Mouse (Mus musculus): ENCODE measurements around the gene Nmrk1. TPM values are rescaled to one million over a fixed set of nuclear protein-coding genes. Genes with fewer than 3 reads are reported as not detected.

Gene Nmrk1
- polyA plus RNA-seq, 1 experiment from 2014 or later: 4.5 TPM

DNA sequence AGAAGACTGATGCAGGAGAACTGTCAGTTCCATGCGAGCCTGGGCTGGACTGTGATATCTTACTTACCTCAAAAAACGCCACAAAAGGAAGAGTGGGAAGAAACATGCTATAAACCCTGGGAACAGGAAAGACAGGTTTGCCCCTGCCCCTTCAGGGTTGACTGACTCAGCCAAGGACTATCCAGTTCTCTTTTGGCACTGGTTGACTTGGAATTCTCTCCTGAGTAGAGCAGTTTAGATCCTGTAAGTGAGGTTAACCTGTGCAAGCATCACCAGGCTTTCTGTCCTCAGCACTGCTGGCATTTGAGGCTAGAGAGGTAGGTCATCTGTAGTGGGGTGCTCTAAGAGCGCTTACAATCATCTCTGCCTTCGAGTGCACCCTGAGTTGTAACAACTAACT lies 26.7 kb downstream of the Nmrk1 start:
- no peaks in the 10 kb centered on the region for H3K9me3 ChIP-seq (replicated peaks)
- H3K4me1 ChIP-seq: no peaks in the 10 kb centered on the region
- H3K9ac ChIP-seq: no peak overlapping the region
- no peak for ATAC-seq
- H3K4me2 ChIP-seq: no peak overlapping the region
- no peak overlapping the region for H3K27ac ChIP-seq
- WGBS: 81% methylated on average over 4 of the region's 4 CpGs
- no peak overlapping the region for H3K4me3 ChIP-seq
- H3K27me3 ChIP-seq: no peaks in the 10 kb centered on the region
- H3K36me3 ChIP-seq (ENCODE audit: poor library complexity, severe bottlenecking): no peaks in the 10 kb centered on the region

DNA sequence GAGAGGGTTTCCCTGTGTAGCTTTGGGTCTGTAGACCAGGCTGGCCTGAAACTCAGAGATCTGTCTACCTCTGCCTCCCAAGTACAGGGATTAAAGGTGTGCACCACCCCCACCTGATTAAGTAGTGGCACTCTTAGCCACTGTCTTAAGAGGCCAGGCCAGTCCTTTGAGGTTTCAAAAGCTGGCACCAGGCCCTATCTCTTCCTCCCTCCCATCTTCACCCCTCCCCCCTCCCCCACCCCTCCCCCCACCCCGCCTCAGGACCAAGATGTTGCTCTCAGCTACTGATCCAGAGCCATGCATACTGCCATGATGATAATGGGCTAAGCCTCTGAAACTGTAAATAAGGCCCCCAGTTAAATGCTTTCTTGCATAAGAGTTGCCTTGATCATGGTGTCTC lies 27.6 kb downstream of the Nmrk1 start:
- no peaks in the 10 kb centered on the region for H3K9me3 ChIP-seq (replicated peaks)
- H3K4me2 ChIP-seq: no peak overlapping the region
- no peaks in the 10 kb centered on the region for H3K36me3 ChIP-seq (ENCODE audit: poor library complexity, severe bottlenecking)
- H3K4me3 ChIP-seq: no peak overlapping the region
- H3K27me3 ChIP-seq: no peaks in the 10 kb centered on the region
- no peaks in the 10 kb centered on the region for H3K4me1 ChIP-seq
- no peak overlapping the region for H3K27ac ChIP-seq
- no peak for ATAC-seq
- 50% methylated on average over 1 of the region's 1 CpGs for WGBS
- no peak overlapping the region for H3K9ac ChIP-seq

DNA sequence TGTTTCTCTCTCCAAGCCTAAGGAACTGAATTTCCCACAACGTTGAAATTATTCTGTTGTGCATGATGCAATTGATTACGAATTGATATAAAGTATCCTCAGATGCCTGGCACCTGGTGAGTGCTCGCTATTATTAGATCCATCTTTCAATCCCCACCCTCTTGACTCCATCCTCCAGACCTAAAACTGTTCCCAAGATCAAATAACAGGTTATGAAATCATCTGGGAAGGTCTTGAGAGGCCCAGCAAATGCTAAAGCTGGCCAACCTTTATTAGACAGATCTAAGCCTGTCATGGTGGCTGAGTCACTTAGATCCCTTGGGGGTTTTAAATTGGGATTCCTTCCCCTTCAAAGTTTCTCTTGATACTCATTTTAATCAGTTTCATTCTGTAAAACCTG lies 28.7 kb downstream of the Nmrk1 start:
- ATAC-seq: no peak

DNA sequence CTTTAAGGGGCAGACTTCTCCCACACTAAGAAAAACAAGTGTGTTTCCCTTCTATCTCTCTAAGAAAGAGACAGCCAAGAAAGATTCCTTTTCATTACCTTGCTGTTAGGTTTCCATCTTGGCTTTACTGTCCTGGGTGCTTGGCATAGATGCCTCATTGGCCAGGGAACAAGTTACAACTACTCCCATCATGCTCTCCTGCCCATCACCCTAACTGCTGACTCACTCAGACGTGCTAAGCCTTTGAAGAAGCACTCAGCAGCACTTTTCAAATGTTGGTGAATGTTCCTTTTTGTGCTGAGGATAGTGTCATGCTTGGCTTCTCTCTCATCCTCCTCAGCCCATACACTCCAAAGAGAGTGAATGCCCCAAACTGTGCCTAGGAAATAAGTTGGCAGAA lies 29.9 kb downstream of the Nmrk1 start:
- Histone ChIP-seq H3K36me3 (ENCODE audit: poor library complexity, severe bottlenecking) (no peaks in the 10 kb centered on the region), H3K4me1 (no peaks in the 10 kb centered on the region), H3K9ac (no peak overlapping the region), H3K9me3 (replicated peaks) (no peaks in the 10 kb centered on the region), H3K27me3 (no peaks in the 10 kb centered on the region), H3K4me3 (no peak overlapping the region), H3K27ac (no peak overlapping the region), H3K4me2 (no peak overlapping the region)
- no peak for ATAC-seq
- 51% methylated on average over 1 of the region's 1 CpGs for WGBS

More for the DNA sequence above, 28.7 kb downstream of the Nmrk1 start:
- no peak overlapping the region for H3K4me3 ChIP-seq
- no peaks in the 10 kb centered on the region for H3K36me3 ChIP-seq (ENCODE audit: poor library complexity, severe bottlenecking)
- H3K4me2 ChIP-seq: no peak overlapping the region
- 91% methylated on average over 3 of the region's 3 CpGs for WGBS
- no peaks in the 10 kb centered on the region for H3K4me1 ChIP-seq
- H3K27ac ChIP-seq: no peak overlapping the region
- H3K27me3 ChIP-seq: no peaks in the 10 kb centered on the region
- no peak overlapping the region for H3K9ac ChIP-seq
- no peaks in the 10 kb centered on the region for H3K9me3 ChIP-seq (replicated peaks)

DNA sequence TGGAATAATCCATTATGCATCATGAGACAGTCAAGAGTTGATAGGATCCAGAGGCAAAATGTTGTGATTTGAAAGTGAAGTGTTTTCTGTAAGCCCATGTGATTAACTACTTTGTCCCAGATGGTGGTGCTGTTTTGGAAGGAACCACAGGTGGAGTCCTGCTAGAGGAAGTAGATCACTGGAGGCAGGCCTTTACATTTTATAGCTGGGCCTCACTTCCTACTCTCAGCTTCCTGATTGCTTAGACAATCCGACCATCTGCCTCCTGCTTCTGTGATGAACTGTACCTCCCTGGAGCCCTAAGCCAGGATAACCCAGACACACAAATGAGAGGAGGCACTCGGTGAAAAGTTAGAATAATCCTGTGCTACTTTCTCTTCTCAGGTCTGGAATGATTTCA lies 32.2 kb downstream of the Nmrk1 start:
- H3K36me3 ChIP-seq (ENCODE audit: poor library complexity, severe bottlenecking): no peaks in the 10 kb centered on the region
- no peak overlapping the region for H3K9ac ChIP-seq
- no peak for ATAC-seq
- no peaks in the 10 kb centered on the region for H3K4me1 ChIP-seq
- no peak overlapping the region for H3K27ac ChIP-seq
- no peak overlapping the region for H3K4me3 ChIP-seq
- no peaks in the 10 kb centered on the region for H3K27me3 ChIP-seq
- no peaks in the 10 kb centered on the region for H3K9me3 ChIP-seq (replicated peaks)
- no peak overlapping the region for H3K4me2 ChIP-seq
- 62% methylated on average over 2 of the region's 2 CpGs for WGBS

DNA sequence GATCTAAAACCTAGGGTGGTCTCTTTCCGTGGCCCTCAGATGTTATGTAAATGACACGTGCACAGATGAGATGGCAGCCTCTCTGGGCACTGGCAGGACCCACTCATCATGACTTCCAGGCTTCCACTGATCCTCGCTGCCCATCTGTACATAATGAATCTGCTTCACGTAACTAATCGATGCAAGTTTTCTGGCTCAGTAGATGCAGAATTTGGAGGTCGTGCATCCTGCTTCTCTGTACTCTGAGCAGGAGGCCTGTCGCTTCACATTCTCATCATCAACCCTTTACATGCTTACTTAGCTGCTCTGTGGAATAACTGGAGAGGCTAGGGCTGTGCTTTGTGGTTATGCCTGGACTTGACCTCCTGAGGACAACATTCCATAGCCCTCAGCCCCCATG lies 35.2 kb downstream of the Nmrk1 start:
- H3K4me2 ChIP-seq: no peak overlapping the region
- no peak for ATAC-seq
- no peaks in the 10 kb centered on the region for H3K27me3 ChIP-seq
- no peak overlapping the region for H3K9ac ChIP-seq
- H3K36me3 ChIP-seq (ENCODE audit: poor library complexity, severe bottlenecking): no peaks in the 10 kb centered on the region
- no peak overlapping the region for H3K4me3 ChIP-seq
- H3K4me1 ChIP-seq: peaks cover 5% of the 10 kb centered on the region
- no peak overlapping the region for H3K27ac ChIP-seq
- 88% methylated on average over 7 of the region's 7 CpGs for WGBS
- H3K9me3 ChIP-seq (replicated peaks): no peaks in the 10 kb centered on the region

DNA sequence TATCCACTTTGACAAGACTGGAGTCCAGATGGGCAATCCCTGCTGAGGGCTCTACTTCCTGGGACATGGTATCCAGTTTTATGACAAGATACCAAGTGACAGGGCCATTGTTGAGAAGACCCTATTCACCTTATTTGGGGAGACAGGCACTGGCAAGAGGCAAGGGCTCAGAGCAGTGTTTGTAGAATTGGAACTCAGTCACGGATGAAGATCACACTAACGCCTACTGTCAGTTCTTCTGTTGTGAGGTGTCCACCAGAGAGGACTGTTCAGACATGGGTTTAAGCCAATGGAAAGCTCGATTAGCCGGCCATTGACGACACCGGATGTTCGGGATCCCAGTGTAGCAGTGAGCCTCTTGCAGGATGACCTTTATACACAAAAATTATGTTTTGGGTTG lies 37.8 kb downstream of the Nmrk1 start:
- H3K36me3 ChIP-seq (ENCODE audit: poor library complexity, severe bottlenecking): no peaks in the 10 kb centered on the region
- no peak overlapping the region for H3K4me2 ChIP-seq
- H3K9me3 ChIP-seq (replicated peaks): no peaks in the 10 kb centered on the region
- no peak overlapping the region for H3K4me3 ChIP-seq
- H3K4me1 ChIP-seq: peaks cover 22% of the 10 kb centered on the region
- H3K27me3 ChIP-seq: no peaks in the 10 kb centered on the region
- no peak overlapping the region for H3K27ac ChIP-seq
- 91% methylated on average over 7 of the region's 7 CpGs for WGBS
- H3K9ac ChIP-seq: no peak overlapping the region
- no peak for ATAC-seq

DNA sequence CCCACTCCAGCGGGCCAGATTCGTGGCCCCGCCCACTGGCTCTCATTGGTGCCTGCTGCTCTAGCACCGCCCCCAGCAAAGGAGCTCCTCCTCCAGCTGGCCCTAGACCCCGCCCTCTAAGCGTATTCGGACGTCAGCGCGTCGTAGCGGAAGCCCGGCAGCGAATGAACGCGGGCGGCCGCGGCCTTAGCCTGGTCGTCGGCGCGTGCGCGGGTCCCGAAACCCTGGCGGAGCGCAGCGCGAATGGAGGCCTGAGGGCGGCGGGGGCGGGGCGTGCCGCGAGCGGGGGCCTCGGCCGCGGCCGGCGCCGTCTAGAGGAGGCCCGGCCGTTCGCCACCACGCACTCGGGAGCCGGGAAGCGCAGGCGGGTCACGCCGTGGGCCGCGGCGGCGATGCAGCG lies 38.9 kb downstream of the Nmrk1 start, which contains the start of gene Carnmt1:
Carnmt1 (plus strand) TSS at position 157 of the 400 bp plus-strand sequence.
- H3K9me3 ChIP-seq (replicated peaks): no peaks in the 10 kb centered on the region
- H3K27ac ChIP-seq: peak within 1 kb of the TSS; percentile 66
- peak within 1 kb of the TSS; percentile 86 for H3K9ac ChIP-seq
- no peaks in the 10 kb centered on the region for H3K36me3 ChIP-seq (ENCODE audit: poor library complexity, severe bottlenecking)
- peak within 1 kb of the TSS; percentile 75 for H3K4me3 ChIP-seq
- ATAC-seq: peak; percentile 99
- peaks cover 22% of the 10 kb centered on the region for H3K4me1 ChIP-seq
- WGBS: under 1% methylated on average over 50 of the region's 58 CpGs
- H3K4me2 ChIP-seq: peak within 1 kb of the TSS; percentile 80
- no peaks in the 10 kb centered on the region for H3K27me3 ChIP-seq

DNA sequence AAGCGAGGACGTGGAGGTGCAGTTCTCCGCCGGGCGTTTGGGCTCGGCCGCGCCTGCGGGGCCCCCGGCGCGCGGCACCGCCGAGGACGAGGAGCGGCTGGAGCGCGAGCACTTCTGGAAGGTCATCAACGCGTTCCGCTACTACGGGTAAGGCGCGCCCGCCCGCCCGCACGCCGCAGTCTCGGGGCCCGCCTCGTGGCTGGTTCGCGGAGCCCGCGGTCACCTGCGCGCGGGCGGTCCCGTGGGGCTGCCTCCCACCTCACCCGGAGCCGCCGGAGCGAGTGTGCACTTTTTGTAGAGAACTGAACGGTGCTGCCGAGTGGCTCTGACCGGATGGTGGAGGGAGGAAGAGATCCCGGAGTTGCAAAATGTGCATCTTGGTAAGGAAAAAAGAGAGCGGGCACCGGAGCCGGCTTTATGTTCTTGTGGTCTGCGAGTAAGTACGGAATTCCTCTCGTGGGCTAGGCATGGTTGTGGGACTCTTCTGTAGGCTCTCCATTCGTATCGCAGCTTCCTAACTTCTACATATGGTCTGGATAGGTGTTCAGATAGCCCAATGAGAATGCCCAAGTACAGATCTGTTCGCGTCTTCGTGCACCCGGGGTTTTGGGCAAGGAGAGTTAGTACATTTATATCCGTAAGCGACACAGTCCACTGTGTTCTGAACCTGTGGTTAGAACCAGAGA lies 39.4 kb downstream of the Nmrk1 start:
- Histone ChIP-seq H3K9me3 (replicated peaks) (no peaks in the 10 kb centered on the region), H3K36me3 (ENCODE audit: poor library complexity, severe bottlenecking) (no peaks in the 10 kb centered on the region), H3K27ac (peak overlapping the region; percentile 66), H3K9ac (peak overlapping the region; percentile 86), H3K4me3 (peak overlapping the region; percentile 75), H3K4me1 (peaks cover 22% of the 10 kb centered on the region), H3K27me3 (no peaks in the 10 kb centered on the region), H3K4me2 (peak overlapping the region; percentile 80)
- WGBS: under 1% methylated on average over 62 of the region's 64 CpGs
- peak; percentile 77 for ATAC-seq

DNA sequence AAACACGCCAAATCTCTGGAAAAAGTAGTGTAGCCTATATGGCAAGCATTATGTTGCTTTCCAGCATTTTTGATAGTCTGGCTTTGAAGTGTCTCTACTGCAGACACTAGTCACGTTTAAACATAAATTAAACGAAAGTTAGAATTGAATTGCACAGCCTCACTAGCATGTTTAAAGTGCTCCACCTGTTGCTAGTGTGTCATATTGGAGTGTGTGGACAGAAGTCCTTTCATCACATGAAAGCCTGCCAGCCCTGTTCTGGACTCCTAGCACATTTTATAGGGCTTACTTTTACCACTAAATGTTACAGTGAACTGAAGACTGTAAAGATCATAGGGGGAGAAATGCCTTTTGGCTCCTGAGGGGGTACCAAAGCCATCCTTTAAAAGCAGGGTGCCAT lies 40.7 kb downstream of the Nmrk1 start:
- H3K4me2 ChIP-seq: peak overlapping the region; percentile 80
- H3K4me3 ChIP-seq: peak overlapping the region; percentile 75
- H3K27ac ChIP-seq: no peak overlapping the region
- H3K9me3 ChIP-seq (replicated peaks): no peaks in the 10 kb centered on the region
- H3K4me1 ChIP-seq: peaks cover 22% of the 10 kb centered on the region
- H3K9ac ChIP-seq: peak overlapping the region; percentile 27; the same call in 1 of the 2 replicates
- no peaks in the 10 kb centered on the region for H3K27me3 ChIP-seq
- ATAC-seq: no peak
- no peaks in the 10 kb centered on the region for H3K36me3 ChIP-seq (ENCODE audit: poor library complexity, severe bottlenecking)
- WGBS: 68% methylated on average over 3 of the region's 3 CpGs

DNA sequence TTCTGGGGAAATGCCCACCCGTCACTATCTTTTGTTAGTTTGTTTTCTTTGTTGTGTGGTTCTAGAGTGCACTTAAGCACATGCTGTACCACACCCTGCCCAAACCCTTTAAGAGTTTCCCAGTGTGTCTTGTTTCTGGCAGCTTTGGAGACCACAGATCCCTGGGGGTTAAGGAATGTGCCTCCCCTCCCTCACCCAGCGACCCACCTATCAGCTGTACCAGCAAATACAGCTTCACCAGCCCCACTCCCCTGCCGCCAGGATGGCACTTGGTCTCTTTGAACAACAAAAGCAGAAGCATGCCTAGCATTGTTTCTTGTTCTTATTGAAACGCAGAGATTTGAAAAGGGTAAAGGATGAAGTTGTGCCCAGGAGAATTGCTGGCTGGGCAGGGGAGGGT lies 41.4 kb downstream of the Nmrk1 start:
- Histone ChIP-seq H3K4me2 (peak overlapping the region; percentile 80), H3K27me3 (no peaks in the 10 kb centered on the region), H3K4me3 (peak overlapping the region; percentile 19; the same call in 1 of the 2 replicates), H3K27ac (no peak overlapping the region), H3K36me3 (ENCODE audit: poor library complexity, severe bottlenecking) (no peaks in the 10 kb centered on the region), H3K9ac (peak overlapping the region; percentile 49), H3K9me3 (replicated peaks) (no peaks in the 10 kb centered on the region), H3K4me1 (peaks cover 22% of the 10 kb centered on the region)
- ATAC-seq: no peak
- 2% methylated on average over 4 of the region's 4 CpGs for WGBS

DNA sequence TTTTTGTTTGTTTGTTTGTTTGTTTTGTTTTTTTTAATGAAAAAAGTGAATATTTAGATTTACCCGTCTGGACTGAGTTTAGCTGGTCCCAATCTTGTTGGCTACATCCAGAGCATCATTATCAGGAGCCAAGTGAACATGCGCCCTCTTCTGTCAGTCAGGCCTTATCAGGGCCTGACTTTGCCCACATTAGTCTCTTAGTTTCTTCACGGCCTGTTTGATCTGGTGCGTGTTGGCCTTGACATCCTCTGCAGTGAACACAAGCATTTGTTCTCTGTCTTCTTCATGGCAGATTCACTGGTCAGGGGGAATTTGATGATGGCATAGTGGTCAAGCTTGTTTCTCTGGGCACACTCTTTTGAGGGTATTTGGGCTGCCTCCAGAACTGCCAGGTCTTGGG lies 50.4 kb downstream of the Nmrk1 start:
- H3K27ac ChIP-seq: no peak overlapping the region
- H3K36me3 ChIP-seq (ENCODE audit: poor library complexity, severe bottlenecking): peaks cover 18% of the 10 kb centered on the region
- H3K9ac ChIP-seq: no peak overlapping the region
- 72% methylated on average over 4 of the region's 4 CpGs for WGBS
- H3K27me3 ChIP-seq: no peaks in the 10 kb centered on the region
- no peak overlapping the region for H3K4me2 ChIP-seq
- H3K9me3 ChIP-seq (replicated peaks): no peaks in the 10 kb centered on the region
- H3K4me1 ChIP-seq: no peaks in the 10 kb centered on the region
- no peak overlapping the region for H3K4me3 ChIP-seq
- ATAC-seq: no peak

DNA sequence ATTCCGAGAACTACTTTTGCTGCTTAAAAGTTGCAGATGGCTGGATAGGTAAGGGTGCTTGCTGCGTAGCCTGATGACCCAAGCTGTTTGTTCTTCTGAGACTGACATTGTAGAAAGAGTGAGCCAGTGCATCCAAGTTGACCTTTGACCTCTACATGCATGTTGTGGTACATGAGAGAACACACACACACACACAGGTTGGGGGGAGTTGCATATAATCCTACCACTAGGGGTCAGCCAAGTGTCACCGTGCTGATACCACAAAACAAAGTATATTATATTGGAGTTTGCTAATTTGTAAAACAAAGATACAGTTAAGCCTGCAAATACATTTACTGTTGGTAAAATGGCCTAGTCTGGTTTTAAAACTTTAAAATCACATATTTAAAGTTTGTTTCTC lies 55.8 kb downstream of the Nmrk1 start:
- Histone ChIP-seq H3K27me3 (no peaks in the 10 kb centered on the region), H3K4me3 (no peak overlapping the region), H3K27ac (no peak overlapping the region), H3K4me2 (no peak overlapping the region), H3K9me3 (replicated peaks) (no peaks in the 10 kb centered on the region), H3K4me1 (no peaks in the 10 kb centered on the region), H3K36me3 (ENCODE audit: poor library complexity, severe bottlenecking) (no peaks in the 10 kb centered on the region), H3K9ac (no peak overlapping the region)
- 83% methylated on average over 3 of the region's 3 CpGs for WGBS
- ATAC-seq: peak; percentile 66; the same call in 1 of the 2 replicates

All from forebrain, embryonic 13.5 days (tissue).